Mouse (Mus musculus) liver, embryonic 11.5 days (tissue): Measurements from ENCODE around the gene Itgae. TPM values are rescaled to one million over a fixed set of nuclear protein-coding genes. Genes with fewer than 3 reads are reported as not detected.

Source experiments
- ATAC-seq: fragments of 200-750 bp; cut with Nextera tagmentation; replicated peaks from 2 replicates; pipeline ENCODE4 v1.8.0; 2017; ENCODE audit warnings: moderate number of reproducible peaks, mild to moderate bottlenecking, moderate TSS enrichment, moderate library complexity; ENCODE audit not compliant: low FRiP score
- DNase-seq: peaks from one replicate; pipeline ENCODE4 v3.0.0-alpha.2; 2017; ENCODE audit warnings: low spot score
- H3K27ac ChIP-seq: fragments of 300-500 bp; sonication (generic); 2 replicates; pipeline ENCODE4 v1.5.1; 2014; ENCODE audit warnings: mild to moderate bottlenecking, low read depth, low read length, control low read depth
- H3K27me3 ChIP-seq: fragments of 300-500 bp; sonication (generic); replicated peaks from 2 replicates; pipeline ENCODE4 v1.6.1; 2014; ENCODE audit warnings: low read length, mixed read lengths; ENCODE audit not compliant: control insufficient read depth, insufficient read depth
- H3K36me3 ChIP-seq: fragments of 300-500 bp; sonication (generic); 2 replicates; pipeline ENCODE4 v1.6.1; 2014; ENCODE audit warnings: mild to moderate bottlenecking, low read length, moderate library complexity, mixed read lengths; ENCODE audit not compliant: control insufficient read depth, insufficient read depth
- H3K4me1 ChIP-seq: fragments of 300-500 bp; sonication (generic); replicated peaks from 2 replicates; pipeline ENCODE4 v1.6.1; 2014; ENCODE audit warnings: low read length, mixed read lengths; ENCODE audit not compliant: control insufficient read depth, insufficient read depth
- H3K4me2 ChIP-seq: fragments of 300-500 bp; sonication (generic); 2 replicates; pipeline ENCODE4 v1.6.1; 2014; ENCODE audit warnings: mild to moderate bottlenecking, control low read depth, moderate library complexity
- H3K4me3 ChIP-seq: fragments of 300-500 bp; sonication (generic); 2 replicates; pipeline ENCODE4 v1.5.1; 2014; ENCODE audit warnings: low read depth, low read length, control low read depth
- H3K9ac ChIP-seq: fragments of 300-500 bp; sonication (generic); 2 replicates; pipeline ENCODE4 v1.6.1; 2014; ENCODE audit warnings: low read depth, low read length, control low read depth
- H3K9me3 ChIP-seq: fragments of 300-500 bp; sonication (generic); 2 replicates; pipeline ENCODE4 v1.6.1; 2016; ENCODE audit warnings: low read length, inconsistent platforms, mixed read lengths; ENCODE audit not compliant: control insufficient read depth
- WGBS: fragments of 180-500 bp; shearing (Covaris S2); extraction: QIAGEN DNeasy Blood & Tissue Kit; methylation state at CpG from one replicate; pipeline ENCODE4 v1.1.7; 2014; 5-methylcytosine and 5-hydroxymethylcytosine counted together
- polyA plus RNA-seq: library from polyadenylated mRNA; unstranded; fragments of >200 nt; fragmentation: Nextera tagmentation; extraction: Ambion mirVana; gene quantifications from 2 replicates; pipeline ENCODE4 v1.2.1, GENCODE M21; 2014

Itgae gene
- polyA plus RNA-seq, 1 experiment from 2014 or later: 0.60 TPM

GRCm38 (mm10) chr11:73177895-73178294 is 87.5 kb downstream of the Itgae start:
- Histone ChIP-seq H3K9ac (peak overlapping the region; percentile 79), H3K4me1 (peaks cover 19% of the 10 kb centered on the region), H3K4me2 (peak overlapping the region; percentile 94), H3K36me3 (peaks cover 7% of the 10 kb centered on the region; the same call in 1 of the 2 replicates), H3K9me3 (no peaks in the 10 kb centered on the region), H3K4me3 (peak overlapping the region; percentile 96), H3K27ac (no peak overlapping the region), H3K27me3 (no peaks in the 10 kb centered on the region)
- no peak for ATAC-seq
- DNase-seq: no peak
- 10% methylated on average over 2 of the region's 2 CpGs for WGBS

GRCm38 (mm10) chr11:73185872-73186615 is 95.7 kb downstream of the Itgae start:
- H3K27ac ChIP-seq: no peak overlapping the region
- H3K4me3 ChIP-seq: no peak overlapping the region
- DNase-seq (no peak), ATAC-seq (no peak)
- 75% methylated on average over 10 of the region's 10 CpGs for WGBS
- H3K36me3 ChIP-seq: peaks cover 5% of the 10 kb centered on the region; the same call in 1 of the 2 replicates
- H3K9me3 ChIP-seq: no peaks in the 10 kb centered on the region
- H3K4me1 ChIP-seq: no peaks in the 10 kb centered on the region
- H3K27me3 ChIP-seq: no peaks in the 10 kb centered on the region
- H3K9ac ChIP-seq: no peak overlapping the region
- no peak overlapping the region for H3K4me2 ChIP-seq

DNA sequence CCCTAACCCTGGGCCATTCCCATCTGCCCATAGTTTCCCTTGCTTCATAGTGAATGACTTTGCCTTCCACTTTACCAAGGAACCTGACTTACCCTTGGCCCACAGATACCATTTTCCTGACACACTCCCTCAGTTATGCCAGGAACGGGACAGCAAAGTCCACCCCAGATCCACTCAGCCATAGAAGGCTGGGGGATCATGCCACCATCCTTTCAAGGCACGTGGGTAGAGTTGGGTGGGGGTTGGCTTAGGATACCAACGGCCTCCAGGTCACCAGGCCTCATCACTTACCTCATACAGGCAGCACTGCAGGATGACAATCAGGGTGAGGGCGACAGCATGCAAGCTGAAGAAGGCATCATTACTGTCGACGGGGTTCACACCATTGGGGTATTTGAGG is 96.8 kb downstream of the Itgae start:
- WGBS: 80% methylated on average over 6 of the region's 6 CpGs
- DNase-seq: no peak
- ATAC-seq: no peak
- Histone ChIP-seq H3K27me3 (no peaks in the 10 kb centered on the region), H3K36me3 (peaks cover 5% of the 10 kb centered on the region; the same call in 1 of the 2 replicates), H3K9me3 (no peaks in the 10 kb centered on the region), H3K27ac (no peak overlapping the region), H3K4me3 (no peak overlapping the region), H3K4me1 (no peaks in the 10 kb centered on the region), H3K9ac (no peak overlapping the region), H3K4me2 (no peak overlapping the region)

- 57% methylated on average over 6 of the region's 6 CpGs for WGBS
- Histone ChIP-seq H3K4me1 (no peaks in the 10 kb centered on the region), H3K9ac (no peak overlapping the region), H3K36me3 (no peaks in the 10 kb centered on the region), H3K4me3 (no peak overlapping the region), H3K27ac (no peak overlapping the region), H3K4me2 (no peak overlapping the region), H3K27me3 (no peaks in the 10 kb centered on the region), H3K9me3 (no peaks in the 10 kb centered on the region)
- no peak for ATAC-seq
- DNase-seq: no peak
Measured at GRCm38 (mm10) chr11:73193047-73193446, 102.7 kb downstream of the Itgae start.

DNA sequence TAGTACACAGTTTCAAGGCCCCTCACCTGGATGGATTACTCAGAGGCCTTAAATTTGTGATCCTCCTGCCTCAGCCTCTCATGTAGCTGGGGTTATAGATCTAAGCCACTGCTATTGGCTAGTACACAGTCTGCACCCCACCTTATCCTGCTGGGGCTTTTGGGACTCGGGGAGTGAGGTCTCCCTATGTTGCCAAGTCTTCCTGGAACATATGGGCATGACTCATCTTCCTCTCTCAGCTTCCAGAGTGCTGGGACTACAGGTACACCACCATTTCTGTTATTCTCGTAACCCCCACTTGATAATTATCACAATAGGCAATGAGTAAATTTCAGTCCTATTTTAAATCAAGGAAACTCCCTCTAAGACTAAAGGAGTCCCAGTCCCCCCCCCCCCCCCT is 104.1 kb downstream of the Itgae start:
- 76% methylated on average over 2 of the region's 2 CpGs for WGBS
- Histone ChIP-seq H3K36me3 (no peaks in the 10 kb centered on the region), H3K27me3 (no peaks in the 10 kb centered on the region), H3K4me3 (no peak overlapping the region), H3K4me2 (no peak overlapping the region), H3K27ac (no peak overlapping the region), H3K4me1 (no peaks in the 10 kb centered on the region), H3K9me3 (no peaks in the 10 kb centered on the region), H3K9ac (no peak overlapping the region)
- DNase-seq (no peak), ATAC-seq (no peak)

Other genes starting within 250 kb of the Itgae start
- gene Atp2a3, start 129.4 kb upstream of the Itgae start, polyA plus RNA-seq: 23.5 and 25.9 TPM in 2 replicates
- gene P2rx1, start 91.5 kb upstream of the Itgae start, polyA plus RNA-seq: 17.6 and 18.8 TPM in 2 replicates
- 2.6 and 3.0 TPM in 2 replicates for gene Camkk1, start 71.6 kb upstream of the Itgae start, polyA plus RNA-seq
- 11.1 and 11.8 TPM in 2 replicates for gene Ncbp3, start 42.8 kb upstream of the Itgae start, polyA plus RNA-seq
- gene Haspin, start 47.7 kb downstream of the Itgae start, polyA plus RNA-seq: 24.2 and 25.1 TPM in 2 replicates
- 0.62 and 0.68 TPM in 2 replicates for gene P2rx5, start 69.8 kb downstream of the Itgae start, polyA plus RNA-seq
- 145 and 148 TPM in 2 replicates for gene Emc6, start 86.5 kb downstream of the Itgae start, polyA plus RNA-seq
- 81.1 and 85.3 TPM in 2 replicates for gene Tax1bp3, start 86.5 kb downstream of the Itgae start, polyA plus RNA-seq
- gene Ctns, start 108.5 kb downstream of the Itgae start, polyA plus RNA-seq: 11.7 and 12.3 TPM in 2 replicates
- gene Shpk, start 108.9 kb downstream of the Itgae start, polyA plus RNA-seq: 2.6 and 2.7 TPM in 2 replicates
- gene Trpv1, start 143.7 kb downstream of the Itgae start, polyA plus RNA-seq: not detected in 2 replicates
- gene Trpv3, start 176.8 kb downstream of the Itgae start, polyA plus RNA-seq: 0.04 TPM in 1 of 2 replicates, not detected in the other
- gene Aspa, start 239.0 kb downstream of the Itgae start, polyA plus RNA-seq: 0.82 and 2.1 TPM in 2 replicates
- gene Gm49340, start 239.2 kb downstream of the Itgae start, polyA plus RNA-seq: not detected in 2 replicates
- 0.32 TPM in 1 of 2 replicates, not detected in the other for gene Spata22, start 239.2 kb downstream of the Itgae start, polyA plus RNA-seq